Mouse (Mus musculus) intestine, postnatal 0 days (tissue): Measurements from ENCODE around the gene 4930519G04Rik. TPM values are rescaled to one million over a fixed set of nuclear protein-coding genes. Genes with fewer than 3 reads are reported as not detected.

Source experiments
- ATAC-seq: fragments of 200-750 bp; cut with Nextera tagmentation; 2 replicates; pipeline ENCODE4 v1.8.0; 2017; ENCODE audit warnings: mild to moderate bottlenecking, moderate TSS enrichment, moderate library complexity
- H3K27ac ChIP-seq: fragments of 300-500 bp; sonication (generic); 2 replicates; pipeline ENCODE4 v1.5.1; 2014; ENCODE audit warnings: mild to moderate bottlenecking, low read depth, low read length, moderate library complexity
- H3K27me3 ChIP-seq: fragments of 300-500 bp; sonication (generic); replicated peaks from 2 replicates; pipeline ENCODE4 v1.6.1; 2014; ENCODE audit warnings: low read length, mixed read lengths; ENCODE audit not compliant: control insufficient read depth, insufficient read depth
- H3K36me3 ChIP-seq: fragments of 300-500 bp; sonication (generic); 2 replicates; pipeline ENCODE4 v1.6.1; 2014; ENCODE audit warnings: mild to moderate bottlenecking, moderate library complexity; ENCODE audit not compliant: control insufficient read depth, insufficient read depth
- H3K4me1 ChIP-seq: fragments of 300-500 bp; sonication (generic); replicated peaks from 2 replicates; pipeline ENCODE4 v1.6.1; 2014; ENCODE audit warnings: antibody characterized with exemption, low read length, mixed read lengths; ENCODE audit not compliant: control insufficient read depth, insufficient read depth
- H3K4me2 ChIP-seq: fragments of 300-500 bp; sonication (generic); replicated peaks from 2 replicates; pipeline ENCODE4 v1.6.1; 2014; ENCODE audit warnings: low read depth, mild to moderate bottlenecking, moderate library complexity
- H3K4me3 ChIP-seq: fragments of 300-500 bp; sonication (generic); 2 replicates; pipeline ENCODE4 v1.5.1; 2014; ENCODE audit warnings: low read depth, low read length
- H3K9ac ChIP-seq: fragments of 300-500 bp; sonication (generic); 2 replicates; pipeline ENCODE4 v1.6.1; 2014; ENCODE audit warnings: mild to moderate bottlenecking, low read depth, low read length
- H3K9me3 ChIP-seq: fragments of 300-500 bp; sonication (generic); 2 replicates; pipeline ENCODE4 v1.6.1; 2016; ENCODE audit warnings: mixed run types; ENCODE audit not compliant: control insufficient read depth
- CTCF ChIP-seq: sonication (generic); IDR thresholded peaks from 2 replicates; pipeline ENCODE4 v1.5.1; 2016; ENCODE audit warnings: low read depth, mild to moderate bottlenecking, control low read depth, antibody characterized with exemption, moderate library complexity
- WGBS: fragments of 180-500 bp; shearing (Covaris S2); extraction: QIAGEN DNeasy Blood & Tissue Kit; methylation state at CpG from one replicate; pipeline ENCODE4 v1.1.7; 2014; 5-methylcytosine and 5-hydroxymethylcytosine counted together
- polyA plus RNA-seq: library from polyadenylated mRNA; unstranded; fragments of >200 nt; fragmentation: Nextera tagmentation; extraction: Ambion mirVana; gene quantifications from 2 replicates; pipeline ENCODE4 v1.2.1, GENCODE M21; 2015

Gene 4930519G04Rik
- polyA plus RNA-seq, 1 experiment from 2014 or later, result not detected

- WGBS, result 81% methylated on average over 12 of the region's 12 CpGs
- peak within 1 kb of the TSS; percentile 47; the same call in 1 of the 2 replicates for H3K4me2 ChIP-seq
- H3K9ac ChIP-seq, result no peak within 1 kb of the TSS
- 0 out of 2 replicates have a peak, but pooled peaks cover 4% of the 10 kb centered on the region for H3K4me1 ChIP-seq
- no peaks in the 10 kb centered on the region for H3K36me3 ChIP-seq
- H3K4me3 ChIP-seq, result no peak within 1 kb of the TSS
- no peak for TF ChIP-seq CTCF
- H3K9me3 ChIP-seq, result no peaks in the 10 kb centered on the region
- no peak for ATAC-seq
- peaks cover 14% of the 10 kb centered on the region for H3K27me3 ChIP-seq
- no peak within 1 kb of the TSS for H3K27ac ChIP-seq
Measured at GRCm38 (mm10) chr5:114858582-114858981, 5.1 kb downstream of the 4930519G04Rik start, which contains the start of gene Gm9936. Gene Gm9936 (minus strand): TSS chr5:114858682.

- Histone ChIP-seq H3K27me3 (peaks cover 14% of the 10 kb centered on the region), H3K9ac (no peak overlapping the region), H3K4me1 (0 out of 2 replicates have a peak, but pooled peaks cover 3% of the 10 kb centered on the region), H3K4me2 (peak overlapping the region; percentile 47; the same call in 1 of the 2 replicates), H3K36me3 (no peaks in the 10 kb centered on the region), H3K9me3 (no peaks in the 10 kb centered on the region), H3K4me3 (no peak overlapping the region), H3K27ac (no peak overlapping the region)
- no peak for ATAC-seq
- TF ChIP-seq CTCF, result peak; percentile 89
- 7% methylated on average over 18 of the region's 18 CpGs for WGBS
Measured at GRCm38 (mm10) chr5:114859253-114859652, 5.8 kb downstream of the 4930519G04Rik start.

- Histone ChIP-seq H3K36me3 (no peaks in the 10 kb centered on the region), H3K4me1 (no peaks in the 10 kb centered on the region), H3K4me3 (no peak overlapping the region), H3K9ac (no peak overlapping the region), H3K9me3 (no peaks in the 10 kb centered on the region), H3K4me2 (no peak overlapping the region), H3K27me3 (peaks cover 14% of the 10 kb centered on the region), H3K27ac (no peak overlapping the region)
- 40% methylated on average over 6 of the region's 6 CpGs for WGBS
- ATAC-seq, result no peak
- TF ChIP-seq CTCF, result no peak
Measured at GRCm38 (mm10) chr5:114861730-114862129, 8.3 kb downstream of the 4930519G04Rik start.

GRCm38 (mm10) chr5:114864813-114865212, 11.3 kb downstream of the 4930519G04Rik start:
- Histone ChIP-seq H3K36me3 (no peaks in the 10 kb centered on the region), H3K4me3 (no peak overlapping the region), H3K27ac (no peak overlapping the region), H3K4me1 (no peaks in the 10 kb centered on the region), H3K27me3 (peaks cover under 1% of the 10 kb centered on the region; the same call in 1 of the 2 replicates), H3K4me2 (no peak overlapping the region), H3K9me3 (peaks cover 13% of the 10 kb centered on the region; the same call in 1 of the 2 replicates), H3K9ac (no peak overlapping the region)
- 89% methylated on average over 7 of the region's 7 CpGs for WGBS
- ATAC-seq, result no peak
- no peak for TF ChIP-seq CTCF

- Histone ChIP-seq H3K27ac (no peak overlapping the region), H3K4me1 (no peaks in the 10 kb centered on the region), H3K4me2 (no peak overlapping the region), H3K4me3 (no peak overlapping the region), H3K9me3 (peaks cover 13% of the 10 kb centered on the region; the same call in 1 of the 2 replicates), H3K9ac (no peak overlapping the region), H3K36me3 (no peaks in the 10 kb centered on the region), H3K27me3 (peaks cover 5% of the 10 kb centered on the region; the same call in 1 of the 2 replicates)
- WGBS, result 90% methylated on average over 12 of the region's 12 CpGs
- no peak for TF ChIP-seq CTCF
- no peak for ATAC-seq
Measured at GRCm38 (mm10) chr5:114865279-114865678, 11.8 kb downstream of the 4930519G04Rik start.

GRCm38 (mm10) chr5:114875858-114876257, 22.4 kb downstream of the 4930519G04Rik start:
- no peak for ATAC-seq
- Histone ChIP-seq H3K4me2 (peak overlapping the region; percentile 31; the same call in 1 of the 2 replicates), H3K9me3 (no peaks in the 10 kb centered on the region), H3K27me3 (peaks cover 29% of the 10 kb centered on the region), H3K9ac (no peak overlapping the region), H3K4me1 (no peaks in the 10 kb centered on the region), H3K4me3 (no peak overlapping the region), H3K27ac (no peak overlapping the region), H3K36me3 (no peaks in the 10 kb centered on the region)
- peak; percentile 72 for TF ChIP-seq CTCF
- WGBS, result 29% methylated on average over 6 of the region's 6 CpGs
